Mouse (Mus musculus) gastrocnemius, postnatal 14 days (tissue): Measurements from ENCODE around the gene Cidec. TPM values are rescaled to one million over a fixed set of nuclear protein-coding genes. Genes with fewer than 3 reads are reported as not detected.
A peak's percentile ranks its signal among the peaks of the same experiment; 100 is the strongest.

Experiments used
- DNase-seq: peaks from one replicate; pipeline ENCODE4 v3.0.0; 2021; ENCODE audit warnings: mixed read lengths
- intact Hi-C: fragments of 180-260 bp; cut with DNase I; formaldehyde crosslinking; loops from one replicate; pipeline ENCODE4 v1.15.1; 2025; ENCODE audit warnings: low total_unique reads
- microRNA-seq, 2 experiments: library from miRNA; unstranded; fragments of <30 nt; microRNA quantifications; one replicate each; pipeline ENCODE4 v1.2.0; 2021
- total RNA-seq, 2 experiments: library from RNA; stranded (reverse); gene quantifications; 2 replicates each; pipeline ENCODE4 v1.2.3; 2021

Gene Cidec
- total RNA-seq, 2 experiments from 2014 or later: 0.51 to 2.7 TPM

- no peak for DNase-seq
- intact Hi-C loops: no loop called here
Observed at GRCm38 (mm10) chr6:113380480-113380879, 55.1 kb downstream of the Cidec start.

GRCm38 (mm10) chr6:113379246-113379645, 56.3 kb downstream of the Cidec start:
- DNase-seq: no peak
- intact Hi-C loops: no loop called here

- DNase-seq: peak; percentile 92
- intact Hi-C loops: no loop called here
Observed at GRCm38 (mm10) chr6:113377496-113378385, 57.8 kb downstream of the Cidec start, which contains the start of the genes Tada3 and Arpc4. TSS of gene Tada3 (minus strand) at chr6:113377883. TSS of gene Arpc4 (plus strand) at chr6:113378115.

- intact Hi-C loops: no loop called here
- no peak for DNase-seq
Observed at GRCm38 (mm10) chr6:113377172-113377495, 58.4 kb downstream of the Cidec start.

Small RNAs within 50 kb of the gene (microRNA-seq; reads per million reads assigned to microRNA genes)
- gene Gm24387: 0 reads per million in 2 experiments

Other genes with a start within 250 kb of the Cidec start
- under 1 TPM; 0.44 to 0.62 TPM for gene Lhfpl4, start 240.4 kb downstream of the Cidec start, total RNA-seq
- gene Mtmr14, start 197.9 kb downstream of the Cidec start, total RNA-seq: 10 to 100 TPM; 13.2 to 15.6 TPM
- under 1 TPM in 1 of 2 experiments, not detected in 1; 0.14 TPM for gene Cpne9, start 153.5 kb downstream of the Cidec start, total RNA-seq
- gene Brpf1, start 128.6 kb downstream of the Cidec start, total RNA-seq: 10 to 100 TPM in 1 of 2 experiments, 1 to 10 TPM in 1; 9.9 to 10.7 TPM
- gene Ogg1, start 108.8 kb downstream of the Cidec start, total RNA-seq: 1 to 10 TPM; 5.1 to 6.8 TPM
- gene Camk1, start 91.8 kb downstream of the Cidec start, total RNA-seq: 10 to 100 TPM; 28.7 to 31.9 TPM
- gene Tada3, start 57.9 kb downstream of the Cidec start, total RNA-seq: 10 to 100 TPM; 14.4 to 15.8 TPM
- gene Arpc4, start 57.6 kb downstream of the Cidec start, total RNA-seq: 10 to 100 TPM; 66.6 to 66.9 TPM
- 1 to 10 TPM; 1.3 TPM for gene Ttll3, start 46.5 kb downstream of the Cidec start, total RNA-seq
- gene Rpusd3, start 16.4 kb downstream of the Cidec start, total RNA-seq: 10 to 100 TPM; 11.1 to 13.3 TPM
- gene Jagn1, start 6.8 kb upstream of the Cidec start, total RNA-seq: 10 to 100 TPM; 28.6 to 32.4 TPM
- under 1 TPM; 0.31 to 0.49 TPM for gene Il17re, start 22.7 kb upstream of the Cidec start, total RNA-seq
- 1 to 10 TPM; 6.8 TPM for gene Il17rc, start 35.7 kb upstream of the Cidec start, total RNA-seq
- 10 to 100 TPM; 37.1 to 39.6 TPM for gene Creld1, start 47.5 kb upstream of the Cidec start, total RNA-seq
- under 1 TPM; 0.11 to 0.12 TPM for gene Prrt3, start 66.2 kb upstream of the Cidec start, total RNA-seq
- gene Emc3, start 95.9 kb upstream of the Cidec start, total RNA-seq: 10 to 100 TPM; 56.2 to 61.0 TPM
- 1 to 10 TPM; 1.3 to 1.8 TPM for gene Fancd2, start 95.9 kb upstream of the Cidec start, total RNA-seq
- not detected for gene Fancd2os, start 165.0 kb upstream of the Cidec start, total RNA-seq
- 10 to 100 TPM; 42.8 to 52.4 TPM for gene Brk1, start 169.0 kb upstream of the Cidec start, total RNA-seq
- 1 to 10 TPM; 6.8 to 7.0 TPM for gene Vhl, start 188.2 kb upstream of the Cidec start, total RNA-seq
- 1 to 10 TPM; 4.7 to 4.8 TPM for gene Irak2, start 202.7 kb upstream of the Cidec start, total RNA-seq